Mouse (Mus musculus): ENCODE data around the gene Serpina16.

The Serpina16 gene

GRCm38 (mm10) chr12:103656848-103657626 lies 18.9 kb downstream of the Serpina16 start, which contains the start of gene Serpina6:
TSS of gene Serpina6 (minus strand) at chr12:103657212.
- no peak for DNase-seq (ENCODE audit: low spot score in 2 of 2)

- DNase-seq (ENCODE audit: low spot score in 2 of 2) = no peak
Observed at GRCm38 (mm10) chr12:103655123-103656044, 20.6 kb downstream of the Serpina16 start.

- no peak for DNase-seq (ENCODE audit: low spot score in 2 of 2)
Observed at GRCm38 (mm10) chr12:103653836-103654235, 22.1 kb downstream of the Serpina16 start.

- no peak for DNase-seq (ENCODE audit: low spot score in 2 of 2)
Observed at GRCm38 (mm10) chr12:103646314-103646713, 29.6 kb downstream of the Serpina16 start.

DNA sequence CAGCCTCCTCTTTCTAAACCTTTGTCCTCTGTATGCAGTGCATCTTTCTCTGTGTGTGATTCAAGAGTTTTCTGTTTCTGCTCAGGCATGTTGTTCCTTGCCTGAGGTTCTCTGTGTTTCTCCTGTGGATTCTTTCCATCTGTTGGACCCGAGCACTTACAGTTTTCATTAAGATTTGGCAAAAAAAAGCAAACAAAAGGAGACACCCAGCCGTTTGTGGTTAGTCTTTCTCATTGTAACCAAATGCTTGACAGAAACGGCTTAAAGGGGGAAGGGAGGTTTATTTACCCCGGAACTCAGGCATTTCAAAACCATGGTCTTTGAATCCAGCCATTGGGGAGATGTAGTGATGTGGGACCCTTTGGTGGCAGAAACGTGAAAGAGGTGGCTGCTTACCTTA lies 31.3 kb downstream of the Serpina16 start:
- DNase-seq (ENCODE audit: low spot score in 2 of 2) = no peak

DNA sequence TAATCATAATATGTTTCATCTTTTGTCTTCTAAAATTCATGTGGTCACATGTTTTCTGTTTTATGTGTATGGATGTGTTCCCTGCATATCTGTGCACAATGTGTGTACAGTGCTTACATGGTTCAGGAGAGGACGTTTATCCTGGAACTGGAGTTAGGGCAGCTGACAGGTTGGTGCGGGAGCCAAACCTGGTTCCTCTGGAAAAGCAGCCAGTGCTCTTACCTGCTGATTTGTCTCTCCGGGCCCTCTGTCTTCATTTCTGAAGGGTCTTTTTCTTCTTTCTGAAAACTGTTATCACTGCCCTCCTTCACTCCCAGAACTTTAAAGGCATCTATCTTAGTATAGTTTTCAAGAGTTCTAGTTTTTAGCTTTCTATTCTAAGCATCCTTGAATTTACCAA lies 32.1 kb downstream of the Serpina16 start:
- DNase-seq (ENCODE audit: low spot score in 2 of 2) = no peak

GRCm38 (mm10) chr12:103643336-103643735 lies 32.6 kb downstream of the Serpina16 start:
- DNase-seq (ENCODE audit: low spot score in 2 of 2) = peak; percentile 36 to 86

DNA sequence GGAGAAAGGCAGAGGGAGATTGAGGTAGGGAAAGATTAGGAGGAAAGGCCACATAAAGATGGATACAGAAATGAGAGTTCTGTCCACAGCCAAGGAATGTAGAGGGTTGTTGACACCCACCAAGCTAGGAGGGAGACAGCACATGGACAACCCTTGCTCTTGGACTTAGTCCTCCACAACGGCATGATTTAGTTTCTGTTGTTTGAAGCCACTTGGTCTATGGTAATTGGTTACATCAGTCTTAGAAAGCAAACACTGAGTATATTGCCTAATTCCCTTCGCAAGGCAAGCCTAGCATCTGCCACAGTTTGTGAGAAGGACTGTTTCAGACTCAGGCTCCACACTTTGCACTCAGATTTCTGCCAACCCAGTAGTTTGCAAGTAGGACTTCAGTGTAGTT lies 40.1 kb downstream of the Serpina16 start:
- DNase-seq (ENCODE audit: low spot score in 2 of 2) = no peak

- DNase-seq (ENCODE audit: low spot score in 2 of 2) = no peak
Observed at GRCm38 (mm10) chr12:103634430-103634829, 41.5 kb downstream of the Serpina16 start.

DNA sequence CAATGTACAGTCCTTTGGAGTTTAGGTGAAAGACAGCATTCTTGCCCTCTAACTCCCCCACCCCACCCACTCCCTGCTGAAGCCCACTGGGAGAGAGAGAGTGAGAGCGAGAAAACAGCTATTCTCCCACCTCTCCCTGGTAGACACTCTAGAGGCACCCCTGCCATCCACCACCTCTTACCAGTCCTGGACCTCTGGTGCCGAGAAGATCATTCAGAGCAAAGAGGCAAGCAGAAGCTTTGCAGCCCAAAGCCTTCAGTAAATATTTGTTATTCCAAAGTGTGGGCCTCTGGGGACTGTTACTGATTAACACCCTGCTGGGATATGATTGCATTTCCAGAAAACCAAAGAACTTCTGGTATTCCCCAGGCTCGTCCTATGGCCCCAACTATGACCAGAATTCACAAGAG lies 44.7 kb downstream of the Serpina16 start, which contains the start of gene Serpina10:
Serpina10 (minus strand) TSS at position 242 of the 410 bp plus-strand sequence.
- DNase-seq (ENCODE audit: low spot score in 2 of 2) = no peak
